Mouse (Mus musculus): ENCODE measurements around the gene Tor1aip2. TPM values are rescaled to one million over a fixed set of nuclear protein-coding genes. Genes with fewer than 3 reads are reported as not detected.

Tor1aip2 gene
- total and polyA plus RNA-seq, 3 experiments: 28.7 to 69.5 (median 62.8) TPM

DNA sequence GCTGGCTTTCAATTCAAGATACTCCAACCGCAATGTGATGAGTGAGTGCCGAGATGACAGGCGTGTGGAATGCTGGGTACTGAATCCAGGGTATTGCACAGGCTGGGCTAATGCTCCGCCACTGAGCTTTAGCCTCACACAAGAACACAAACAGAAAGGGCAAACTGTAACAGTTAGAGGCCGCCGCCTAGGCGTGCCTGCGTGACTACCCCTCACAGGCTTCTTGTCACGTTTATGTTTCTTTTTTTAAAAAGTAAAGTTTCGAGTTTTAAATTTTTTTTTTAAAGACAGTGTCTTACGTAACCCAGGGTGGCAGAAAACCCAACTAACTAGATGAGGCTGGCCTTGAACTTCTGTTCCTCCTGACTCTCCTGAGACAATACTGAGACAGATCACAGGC lies 29.3 kb upstream of the Tor1aip2 start:
- Histone ChIP-seq H3K4me1 (ENCODE audit: control insufficient read depth in 1 of 2, insufficient read depth in 2 of 2) (peaks cover 10 to 16% of the 10 kb centered on the region in 2 experiments), H3K79me2 (replicated peaks; ENCODE audit: control insufficient read depth, extremely low read depth, insufficient read depth, poor library complexity, severe bottlenecking) (no peaks in the 10 kb centered on the region), H3K4me3 (replicated peaks in 1 of 3; ENCODE audit: low read depth in 2 of 3, low read length in 2 of 3, poor library complexity in 1 of 3) (no peak overlapping the region), H3K4me2 (ENCODE audit: insufficient read depth, low read depth, poor library complexity, severe bottlenecking) (no peak overlapping the region), H3K9me3 (replicated peaks; ENCODE audit: low read length) (no peaks in the 10 kb centered on the region), H3K9ac (ENCODE audit: insufficient read depth, low read depth) (no peak overlapping the region), H3K27me3 (replicated peaks) (no peaks in the 10 kb centered on the region), H3K36me3 (replicated peaks in 1 of 2; ENCODE audit: control insufficient read depth in 1 of 2, insufficient read depth in 1 of 2, low read length in 1 of 2) (peaks cover 22 to 57% of the 10 kb centered on the region in 2 experiments), H3K27ac (ENCODE audit: insufficient read depth, low read depth) (no peak overlapping the region)
- in situ Hi-C loops (cut with MboI; ENCODE audit: low pct_ligation_motif_present, low pct_unique_long_range_greater_than_20kb, low sequenced_read_pairs): no loop called here
- no peak for TF ChIP-seq HCFC1 (IDR thresholded peaks at IDR 0.05; ENCODE audit: low read depth, low read length)
- TF ChIP-seq TBP (conservative IDR thresholded peaks at IDR 0.05; ENCODE audit: low read depth, low read length): no peak
- no peak for TF ChIP-seq RCOR1 (conservative IDR thresholded peaks at IDR 0.05; ENCODE audit: low read depth, low read length)
- TF ChIP-seq PAX5 (IDR thresholded peaks at IDR 0.05; ENCODE audit: low read length): no peak
- no peak for TF ChIP-seq ELF1 (IDR thresholded peaks at IDR 0.05; ENCODE audit: low read depth, low read length)
- no peak for TF ChIP-seq EP300 (IDR thresholded peaks at IDR 0.05; ENCODE audit: low read length)
- no peak for TF ChIP-seq E2F4 (IDR thresholded peaks at IDR 0.05; ENCODE audit: insufficient replicate concordance, low read depth, low read length)
- no peak for DNase-seq (ENCODE audit: extremely low read depth)
- dilution Hi-C loops (cut with MboI; ENCODE audit: extremely low pct_ligation_motif_present, extremely low pct_unique_long_range_greater_than_20kb, low sequenced_read_pairs): no loop called here

GRCm38 (mm10) chr1:156009003-156009402 lies 26.2 kb upstream of the Tor1aip2 start:
- H3K4me2 ChIP-seq (ENCODE audit: insufficient read depth, low read depth, poor library complexity, severe bottlenecking): peak overlapping the region; percentile 60
- peak; percentile 35 for DNase-seq (ENCODE audit: extremely low read depth)
- H3K79me2 ChIP-seq (replicated peaks; ENCODE audit: control insufficient read depth, extremely low read depth, insufficient read depth, poor library complexity, severe bottlenecking): no peaks in the 10 kb centered on the region
- no peaks in the 10 kb centered on the region for H3K9me3 ChIP-seq (replicated peaks; ENCODE audit: low read length)
- dilution Hi-C loops (cut with MboI; ENCODE audit: extremely low pct_ligation_motif_present, extremely low pct_unique_long_range_greater_than_20kb, low sequenced_read_pairs) (no loop called here), in situ Hi-C loops (cut with MboI; ENCODE audit: low pct_ligation_motif_present, low pct_unique_long_range_greater_than_20kb, low sequenced_read_pairs) (no loop called here)
- peaks cover 2 to 7% of the 10 kb centered on the region in 2 experiments; a peak in 2 of 4 replicates for H3K4me1 ChIP-seq (ENCODE audit: control insufficient read depth in 1 of 2, insufficient read depth in 2 of 2)
- TF ChIP-seq ETS1 (conservative IDR thresholded peaks at IDR 0.05; ENCODE audit: low read depth, low read length) (peak; percentile 77), SIN3A (IDR thresholded peaks at IDR 0.05; ENCODE audit: low read length) (peak; percentile 52; the same call in 1 of the 2 replicates), IRF4 (IDR thresholded peaks at IDR 0.05; ENCODE audit: low read depth, low read length) (peak; percentile 70; the same call in 1 of the 2 replicates), MAX (IDR thresholded peaks at IDR 0.05; ENCODE audit: low read length) (no peak), E2F4 (IDR thresholded peaks at IDR 0.05; ENCODE audit: insufficient replicate concordance, low read depth, low read length) (no peak), EP300 (IDR thresholded peaks at IDR 0.05; ENCODE audit: low read length) (peak; percentile 48; the same call in 1 of the 2 replicates), MAZ (IDR thresholded peaks at IDR 0.05; ENCODE audit: low read depth, low read length) (no peak)
- no peak overlapping the region for H3K4me3 ChIP-seq (replicated peaks in 1 of 3; ENCODE audit: low read depth in 2 of 3, low read length in 2 of 3, poor library complexity in 1 of 3)
- H3K27ac ChIP-seq (ENCODE audit: insufficient read depth, low read depth): peak overlapping the region; percentile 32; the same call in 1 of the 2 replicates
- H3K36me3 ChIP-seq (replicated peaks in 1 of 2; ENCODE audit: control insufficient read depth in 1 of 2, insufficient read depth in 1 of 2, low read length in 1 of 2): peaks cover 29 to 68% of the 10 kb centered on the region in 2 experiments
- no peaks in the 10 kb centered on the region for H3K27me3 ChIP-seq (replicated peaks)
- H3K9ac ChIP-seq (ENCODE audit: insufficient read depth, low read depth): no peak overlapping the region; the same call in 1 of the 2 replicates

DNA sequence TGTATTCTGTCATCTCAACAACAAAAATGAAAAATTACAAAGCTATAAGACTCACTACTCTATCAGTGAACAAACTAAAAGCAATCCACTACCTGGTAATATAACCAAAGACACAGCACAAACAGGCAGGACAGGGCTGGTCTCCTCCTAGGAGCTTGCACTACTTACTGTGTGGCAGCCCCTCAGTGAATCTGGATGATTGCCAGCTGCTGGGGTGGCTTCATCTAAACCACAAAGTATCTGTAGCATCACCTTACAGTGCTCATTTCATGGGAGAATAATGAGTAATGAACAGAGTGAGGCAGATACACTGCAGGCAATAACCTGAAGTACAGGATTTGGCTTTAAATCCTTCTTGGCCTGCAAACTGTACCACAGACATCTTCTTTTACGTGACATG lies 15.4 kb upstream of the Tor1aip2 start:
- H3K9ac ChIP-seq (ENCODE audit: insufficient read depth, low read depth): no peak overlapping the region
- TF ChIP-seq MXI1 (IDR thresholded peaks at IDR 0.05; ENCODE audit: low read depth, low read length): no peak
- no peak for TF ChIP-seq CHD2 (IDR thresholded peaks at IDR 0.05; ENCODE audit: low read length)
- TF ChIP-seq TCF12 (IDR thresholded peaks at IDR 0.05; ENCODE audit: low read depth, low read length): no peak
- no peak for TF ChIP-seq CTCF (conservative IDR thresholded peaks at IDR 0.05 in 1 of 2, IDR thresholded peaks at IDR 0.05 in 1 of 2; ENCODE audit: low read depth in 2 of 2, low read length in 2 of 2)
- TF ChIP-seq NRF1 (IDR thresholded peaks at IDR 0.05; ENCODE audit: low read depth, low read length): no peak
- TF ChIP-seq JUND (conservative IDR thresholded peaks at IDR 0.05; ENCODE audit: low read depth, low read length): no peak
- TF ChIP-seq MAFK (IDR thresholded peaks at IDR 0.05; ENCODE audit: insufficient replicate concordance, low read length): no peak
- no peak for TF ChIP-seq ELF1 (IDR thresholded peaks at IDR 0.05; ENCODE audit: low read depth, low read length)
- no peak for TF ChIP-seq MYC (IDR thresholded peaks at IDR 0.05; ENCODE audit: low read depth, low read length)
- no peak for TF ChIP-seq EP300 (IDR thresholded peaks at IDR 0.05; ENCODE audit: low read length)
- TF ChIP-seq BHLHE40 (IDR thresholded peaks at IDR 0.05; ENCODE audit: low read depth, low read length): no peak
- TF ChIP-seq HCFC1 (IDR thresholded peaks at IDR 0.05; ENCODE audit: low read depth, low read length): no peak
- TF ChIP-seq IRF4 (IDR thresholded peaks at IDR 0.05; ENCODE audit: low read depth, low read length): no peak
- TF ChIP-seq ZC3H11A (IDR thresholded peaks at IDR 0.05; ENCODE audit: low read depth, low read length): no peak
- TF ChIP-seq UBTF (IDR thresholded peaks at IDR 0.05; ENCODE audit: low read depth, low read length): no peak
- TF ChIP-seq ZNF384 (IDR thresholded peaks at IDR 0.05; ENCODE audit: low read depth, low read length): no peak
- TF ChIP-seq SIN3A (IDR thresholded peaks at IDR 0.05; ENCODE audit: low read length): no peak
- H3K27me3 ChIP-seq (replicated peaks): no peaks in the 10 kb centered on the region
- H3K36me3 ChIP-seq (replicated peaks in 1 of 2; ENCODE audit: control insufficient read depth in 1 of 2, insufficient read depth in 1 of 2, low read length in 1 of 2): peaks cover 40 to 71% of the 10 kb centered on the region in 2 experiments
- no peak overlapping the region for H3K4me2 ChIP-seq (ENCODE audit: insufficient read depth, low read depth, poor library complexity, severe bottlenecking)
- H3K9me3 ChIP-seq (replicated peaks; ENCODE audit: low read length): no peaks in the 10 kb centered on the region
- no peak overlapping the region for H3K4me3 ChIP-seq (replicated peaks in 1 of 3; ENCODE audit: low read depth in 2 of 3, low read length in 2 of 3, poor library complexity in 1 of 3)
- no peak overlapping the region for H3K27ac ChIP-seq (ENCODE audit: insufficient read depth, low read depth)
- DNase-seq (ENCODE audit: extremely low read depth): no peak
- H3K4me1 ChIP-seq (ENCODE audit: control insufficient read depth in 1 of 2, insufficient read depth in 2 of 2): no peaks in the 10 kb centered on the region
- dilution Hi-C loops (cut with MboI; ENCODE audit: extremely low pct_ligation_motif_present, extremely low pct_unique_long_range_greater_than_20kb, low sequenced_read_pairs) (no loop called here), in situ Hi-C loops (cut with MboI; ENCODE audit: low pct_ligation_motif_present, low pct_unique_long_range_greater_than_20kb, low sequenced_read_pairs) (no loop called here)
- H3K79me2 ChIP-seq (replicated peaks; ENCODE audit: control insufficient read depth, extremely low read depth, insufficient read depth, poor library complexity, severe bottlenecking): no peaks in the 10 kb centered on the region
